Mouse (Mus musculus): ENCODE measurements around the gene Rassf10.

GRCm38 (mm10) chr7:112956961-112957360, 3.2 kb downstream of the Rassf10 start:
- TF ChIP-seq CTCF (IDR thresholded peaks at IDR 0.05; ENCODE audit: low read depth) (no peak), EP300 (optimal IDR thresholded peaks at IDR 0.05) (no peak)

All from stomach, postnatal 0 days (tissue).